Mouse (Mus musculus) ES-E14 (cell line): ENCODE measurements around the gene Iqsec1.

ENCODE experiments used
- CHD2 ChIP-seq: IDR thresholded peaks from 2 replicates; pipeline ENCODE4 v1.6.1; 2014; ENCODE audit warnings: mild to moderate bottlenecking, low read depth, low read length, inconsistent platforms
- MAFK ChIP-seq: IDR thresholded peaks from 2 replicates; pipeline ENCODE4 v1.6.1; 2014; ENCODE audit warnings: mild to moderate bottlenecking, low read depth, low read length, inconsistent platforms; ENCODE audit not compliant: insufficient read depth
- ZNF384 ChIP-seq: IDR thresholded peaks from 2 replicates; pipeline ENCODE4 v1.6.1; 2012; ENCODE audit warnings: low read depth, low read length, inconsistent platforms

GRCm38 (mm10) chr6:90712063-90712462 lies 276.4 kb downstream of the Iqsec1 start:
- no peak for TF ChIP-seq MAFK
- TF ChIP-seq CHD2: no peak
- TF ChIP-seq ZNF384: no peak
